Mouse (Mus musculus) spleen, postnatal 14 days (tissue): ENCODE measurements around the gene Slc39a5.

Experiments
- DNase-seq, 2 experiments: peaks; one replicate each; pipeline ENCODE4 v3.0.0; 2021 to 2022; ENCODE audit warnings: low spot score in 2 of 2

Gene Slc39a5

GRCm38 (mm10) chr10:128401056-128401455 lies at the start of gene Slc39a5:
TSS of gene Slc39a5 (minus strand) at chr10:128401229.
- DNase-seq = no peak

DNA sequence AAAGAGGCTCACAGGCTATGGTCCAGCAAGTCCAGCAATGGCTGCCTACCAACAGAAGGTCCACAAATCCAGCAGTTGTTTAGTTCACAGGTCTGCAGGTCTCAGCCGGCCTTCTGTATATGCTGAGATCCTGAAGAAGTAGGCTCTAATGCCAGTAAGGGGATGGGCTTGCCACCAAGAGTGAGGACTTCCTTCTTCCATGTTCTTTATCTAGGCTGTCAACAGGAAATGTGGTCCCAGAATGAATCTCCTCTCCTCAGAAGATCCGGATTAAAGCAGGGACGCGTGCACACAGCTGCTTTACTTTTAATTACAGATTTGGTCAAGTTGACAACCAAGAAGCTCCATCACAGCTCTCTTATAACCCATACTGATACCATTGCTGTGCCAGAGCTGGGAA lies 44.4 kb upstream of the Slc39a5 start:
- no peak for DNase-seq

DNA sequence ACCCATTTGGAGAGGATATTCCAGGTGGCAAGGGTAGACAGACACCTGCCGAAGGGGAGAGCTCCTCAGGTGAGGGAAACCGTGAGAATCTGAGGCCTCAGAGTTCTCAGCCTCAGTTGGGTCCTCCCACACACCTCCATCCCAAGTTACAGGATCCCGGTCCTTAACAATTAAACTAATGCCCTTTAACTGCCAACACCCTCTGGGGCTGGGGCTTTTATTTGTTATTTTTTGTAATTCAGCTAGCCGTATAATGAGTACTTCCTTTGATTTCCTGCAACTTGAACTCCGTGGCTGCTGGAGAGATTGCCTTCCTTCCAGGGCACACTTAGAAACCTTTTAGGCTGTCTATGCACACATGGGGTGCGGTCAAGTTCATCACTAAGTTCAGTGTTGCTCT lies 43.3 kb upstream of the Slc39a5 start:
- DNase-seq = no peak

- no peak for DNase-seq
Observed at GRCm38 (mm10) chr10:128442718-128443117, 41.7 kb upstream of the Slc39a5 start.

DNA sequence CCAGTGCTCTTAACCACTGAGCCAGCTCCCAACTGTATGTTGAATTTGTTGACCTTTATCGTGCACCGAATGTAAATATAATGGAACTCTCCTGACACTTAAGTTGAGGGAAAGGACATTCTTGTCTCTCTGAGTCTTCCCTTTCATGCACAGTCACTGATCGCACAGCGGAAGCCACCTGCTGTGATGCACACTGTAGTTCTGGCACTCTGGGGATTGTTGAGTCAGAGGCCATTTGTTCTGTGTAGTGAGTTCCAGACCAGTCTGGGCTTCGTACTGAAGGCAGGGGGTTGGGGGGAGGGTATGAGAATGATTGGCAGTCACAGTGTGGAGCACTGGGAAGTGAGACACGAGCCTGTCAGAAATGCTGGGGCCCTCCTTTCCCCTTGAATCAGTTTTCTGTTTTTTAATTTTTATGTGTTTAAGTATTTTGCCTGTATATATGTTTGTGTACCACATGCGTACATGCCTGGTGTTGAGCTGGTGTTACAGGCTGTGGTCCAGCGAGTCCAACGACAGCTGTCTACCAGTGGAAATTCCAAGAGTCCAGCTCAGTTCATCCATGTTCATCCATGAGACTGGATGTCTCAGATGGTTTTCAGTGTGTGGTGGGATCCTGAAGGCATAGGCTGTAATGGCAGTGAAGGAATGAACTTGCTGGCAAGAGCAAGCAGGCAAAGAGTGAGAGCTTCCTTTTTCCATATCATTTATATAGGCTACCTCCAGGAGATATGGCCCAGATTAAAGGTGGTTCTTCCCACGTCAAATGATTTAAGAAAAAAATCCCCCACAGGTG lies 40.5 kb upstream of the Slc39a5 start:
- DNase-seq = no peak

DNA sequence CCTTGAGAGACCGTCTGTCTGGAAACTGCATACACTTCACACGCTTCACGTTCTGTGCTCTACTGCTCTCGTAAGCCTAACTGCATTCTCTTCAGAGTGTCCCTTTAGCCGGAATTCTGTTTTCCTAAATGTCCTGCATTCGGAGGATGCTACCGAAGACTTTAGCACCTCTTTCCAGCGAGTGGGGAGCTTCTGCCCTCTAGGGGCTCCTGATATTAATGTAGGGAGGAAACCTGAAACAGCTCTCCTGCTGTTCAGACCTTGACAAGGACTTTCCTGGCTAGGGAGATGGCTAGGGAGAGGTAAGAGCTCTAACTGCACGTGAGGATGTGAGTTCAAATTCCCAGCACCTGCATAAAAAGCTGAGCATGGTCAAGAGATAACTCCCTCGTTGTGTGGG lies 39.4 kb upstream of the Slc39a5 start:
- DNase-seq = no peak

DNA sequence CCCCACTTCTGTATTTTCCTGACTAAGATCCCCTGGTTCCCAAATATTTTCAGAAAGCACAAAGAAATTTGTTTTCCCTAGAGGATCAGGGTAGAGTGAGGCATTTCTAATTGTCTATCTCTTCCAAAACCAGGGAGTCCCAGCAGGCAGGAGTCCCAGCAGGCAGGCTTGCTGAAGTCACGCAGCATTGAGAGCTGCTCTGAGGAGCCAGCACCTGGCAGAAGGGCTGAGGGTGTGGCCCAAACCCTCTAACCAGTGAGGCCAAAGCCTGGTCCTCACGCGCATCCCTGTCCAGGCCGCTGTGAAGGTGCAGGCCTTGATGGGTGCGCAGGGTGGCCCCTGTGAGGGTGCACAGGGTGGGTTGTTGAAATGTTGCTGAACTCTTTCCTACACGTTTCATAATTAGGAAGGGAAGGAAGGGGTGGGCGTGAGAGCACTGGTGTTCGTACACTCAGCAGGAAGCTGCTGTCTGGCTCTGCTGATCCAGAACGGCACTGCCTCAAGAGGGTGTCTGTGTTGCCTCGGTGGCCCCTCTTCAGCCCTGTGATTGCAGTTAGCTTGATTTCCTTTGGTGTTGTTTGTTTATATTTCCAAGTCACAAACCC lies 37.7 kb upstream of the Slc39a5 start:
- peak; percentile 20 to 41 for DNase-seq

GRCm38 (mm10) chr10:128436376-128436775 lies 35.3 kb upstream of the Slc39a5 start:
- no peak for DNase-seq

GRCm38 (mm10) chr10:128435873-128436272 lies 34.8 kb upstream of the Slc39a5 start:
- no peak for DNase-seq

GRCm38 (mm10) chr10:128435186-128435823 lies 34.3 kb upstream of the Slc39a5 start:
- DNase-seq = no peak

GRCm38 (mm10) chr10:128434681-128435080 lies 33.7 kb upstream of the Slc39a5 start:
- no peak for DNase-seq

- no peak for DNase-seq
Observed at GRCm38 (mm10) chr10:128433417-128433816, 32.4 kb upstream of the Slc39a5 start.

GRCm38 (mm10) chr10:128429454-128429853 lies 28.4 kb upstream of the Slc39a5 start:
- DNase-seq = no peak

DNA sequence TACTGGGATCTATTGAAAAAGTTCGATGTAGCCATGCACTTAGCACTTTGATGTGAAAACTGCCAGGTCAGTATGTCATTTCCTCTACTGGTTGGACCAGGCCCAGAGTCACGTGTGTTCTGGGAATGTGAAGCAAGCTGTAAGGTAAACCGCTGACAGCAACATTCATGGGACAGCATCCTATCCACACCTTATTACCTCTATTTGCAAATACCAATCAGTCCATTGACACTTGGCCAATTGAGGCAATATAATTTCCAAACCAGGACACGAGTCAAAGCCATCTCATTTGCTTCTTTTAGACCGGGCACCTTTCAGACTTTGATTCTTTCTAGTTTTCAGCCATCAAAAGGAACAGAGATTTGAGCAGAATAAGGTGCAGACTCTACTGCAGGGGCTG lies 28.0 kb upstream of the Slc39a5 start:
- no peak for DNase-seq

DNA sequence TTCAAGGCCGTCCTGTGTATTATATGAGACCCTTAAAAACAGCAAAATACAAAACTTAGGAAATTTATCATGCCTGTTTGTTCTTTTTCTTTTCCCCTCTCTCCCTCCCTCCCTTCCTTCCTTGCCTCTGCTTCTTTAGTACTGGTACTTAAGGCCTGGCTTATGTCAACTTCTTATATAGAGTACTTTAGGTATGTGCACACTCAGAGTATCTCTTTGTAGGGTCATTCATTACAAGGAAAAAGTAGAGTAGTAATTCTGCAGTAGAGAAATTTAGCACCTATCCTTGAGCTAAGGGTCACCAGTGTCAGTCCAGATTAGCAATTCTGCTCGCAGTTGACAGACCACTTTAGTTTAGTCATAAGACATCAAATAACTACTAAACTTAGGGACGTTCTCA lies 24.2 kb upstream of the Slc39a5 start:
- DNase-seq = no peak

GRCm38 (mm10) chr10:128424604-128425003 lies 23.6 kb upstream of the Slc39a5 start:
- no peak for DNase-seq

GRCm38 (mm10) chr10:128422426-128422825 lies 21.4 kb upstream of the Slc39a5 start:
- DNase-seq = no peak

DNA sequence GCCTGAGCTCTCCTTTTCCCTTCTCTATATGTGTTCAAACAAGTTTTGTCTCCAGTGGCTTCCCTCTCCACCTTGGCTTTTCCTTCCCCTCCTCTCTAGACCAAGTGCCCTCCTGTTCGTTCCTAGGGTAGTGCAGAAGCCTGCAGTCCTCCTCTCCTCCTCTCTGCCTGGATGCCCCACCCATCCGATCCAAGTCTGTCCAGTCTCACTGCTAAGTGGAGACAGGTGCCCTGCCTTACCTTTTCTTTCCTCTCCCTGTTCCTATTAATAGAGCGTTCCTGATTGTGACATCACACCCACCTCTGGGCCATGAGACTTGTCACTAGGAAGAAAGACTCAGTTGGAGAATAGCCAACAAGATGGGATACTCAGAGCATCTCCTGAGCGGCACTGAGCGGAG lies 13.8 kb upstream of the Slc39a5 start:
- no peak for DNase-seq

DNA sequence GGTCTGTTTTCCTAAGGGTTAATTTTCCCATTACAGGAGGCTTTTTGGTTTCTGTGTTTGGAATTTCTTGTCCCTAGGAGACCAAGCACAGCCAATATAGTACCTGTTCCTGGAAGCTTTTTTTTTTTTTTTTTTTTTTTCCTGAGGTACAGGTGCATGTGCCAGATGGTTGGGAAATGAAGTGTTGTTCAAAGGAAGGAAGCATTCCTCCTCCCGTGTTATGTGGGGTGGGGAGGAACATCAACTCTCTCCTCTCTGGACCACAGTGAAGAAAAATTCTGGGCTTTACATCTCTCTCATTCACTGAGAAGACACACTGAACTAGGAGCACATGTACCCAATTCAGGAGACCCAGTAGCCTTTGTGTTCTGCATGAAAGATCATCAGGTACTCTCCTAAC lies 12.0 kb upstream of the Slc39a5 start:
- DNase-seq = no peak

- DNase-seq = no peak
Observed at GRCm38 (mm10) chr10:128412558-128412957, 11.5 kb upstream of the Slc39a5 start.

DNA sequence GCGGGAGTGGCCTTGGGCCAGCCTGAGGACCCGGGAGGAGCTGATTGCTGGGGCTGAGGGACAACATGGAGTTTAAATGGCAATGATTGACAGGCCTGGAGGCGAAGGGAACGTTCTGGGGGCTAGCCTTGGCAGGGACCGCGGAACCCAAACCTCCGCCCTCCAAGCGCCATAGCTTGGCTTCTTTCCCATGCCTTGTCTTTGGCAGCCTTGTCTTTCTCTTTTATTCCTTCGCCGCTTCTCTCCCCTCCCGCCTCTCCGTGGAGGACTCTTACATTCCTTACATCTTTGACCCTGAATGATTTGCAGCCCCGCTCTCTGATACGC lies 11.0 kb upstream of the Slc39a5 start:
- DNase-seq = no peak

DNA sequence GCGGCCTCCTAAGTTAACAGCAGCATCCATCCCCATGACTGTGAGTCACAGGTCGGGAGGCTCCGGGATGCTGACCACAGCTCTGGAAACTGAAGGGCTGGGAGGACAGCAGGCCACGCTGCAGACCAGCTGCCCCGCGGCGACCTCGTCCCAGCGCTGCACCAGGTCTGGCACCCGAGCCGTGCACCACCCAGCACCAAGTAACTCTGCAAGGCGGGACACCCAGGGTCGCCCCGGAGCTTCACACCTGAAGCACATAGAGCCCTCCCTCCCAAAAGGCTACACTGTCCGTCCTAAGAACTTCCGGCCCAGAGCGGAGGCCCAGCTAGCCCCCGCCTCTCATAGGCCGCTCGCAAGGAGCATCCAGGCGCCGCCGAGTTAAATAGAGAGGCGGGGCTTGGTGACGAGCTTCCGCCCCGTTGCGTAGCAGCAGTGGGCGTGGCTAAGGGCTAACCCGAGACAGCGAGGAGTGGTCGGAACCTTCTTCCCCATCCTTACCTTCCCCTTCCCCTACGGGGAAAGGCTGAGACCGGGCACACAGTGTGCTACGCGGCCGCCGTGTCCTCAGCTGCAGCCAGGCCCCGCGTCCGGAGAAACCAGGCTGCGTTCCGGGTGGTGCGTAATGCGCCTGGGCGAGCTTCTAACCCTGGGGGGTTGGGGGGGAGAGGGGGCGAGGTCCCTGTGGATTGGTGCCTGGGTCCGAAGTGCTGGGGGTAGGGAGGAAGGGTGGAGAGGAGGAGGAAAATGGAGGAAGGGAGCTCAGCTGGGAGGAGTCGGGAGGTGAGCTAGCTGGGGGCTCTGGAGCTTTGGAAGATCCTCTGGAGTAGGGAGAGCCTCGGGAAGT lies 10.4 kb upstream of the Slc39a5 start, which contains the start of the genes Nabp2 and Rnf41:
Gene Nabp2 (minus strand): TSS at position 282 of the 844 bp plus-strand sequence.
Gene Rnf41 (plus strand): TSS at position 447 of the 844 bp plus-strand sequence.
- peak; percentile 94 to 96 for DNase-seq
